Mouse (Mus musculus): ENCODE results near the gene Stk16. TPM values are rescaled to one million over a fixed set of nuclear protein-coding genes. Genes with fewer than 3 reads are reported as not detected.

The Stk16 gene
- polyA plus RNA-seq, 1 experiment from 2014 or later = 120 TPM

DNA sequence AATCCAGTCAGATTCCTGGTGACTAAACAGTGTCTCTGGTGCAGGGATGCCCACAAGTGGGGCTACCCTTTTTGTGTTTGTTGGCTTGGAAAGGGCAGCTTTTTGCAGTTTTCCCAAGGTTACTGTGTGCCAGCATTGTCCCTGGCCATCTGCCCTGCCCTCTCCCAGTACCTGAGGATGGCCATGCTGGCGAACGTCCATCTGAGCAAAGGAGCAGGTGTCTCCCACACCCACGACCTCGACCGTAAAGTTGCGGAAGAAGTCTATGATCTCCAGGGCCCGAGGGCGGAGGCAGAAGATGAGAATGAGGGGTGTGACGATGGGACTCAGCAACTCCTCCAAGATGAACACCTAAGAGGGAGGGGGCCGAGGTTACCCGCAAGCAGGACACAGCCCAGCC lies 25.1 kb upstream of the Stk16 start:
- peaks cover 12% of the 10 kb centered on the region for H3K4me1 ChIP-seq (ENCODE audit: control insufficient read depth, insufficient read depth, low read length)
- H3K27me3 ChIP-seq (replicated peaks; ENCODE audit: control insufficient read depth, insufficient read depth, low read length) = no peaks in the 10 kb centered on the region
- H3K4me3 ChIP-seq (ENCODE audit: low read length) = no peak overlapping the region
- WGBS = 95% methylated on average over 11 of the region's 11 CpGs
- no peak overlapping the region for H3K9ac ChIP-seq (ENCODE audit: low read depth, low read length)
- no peak overlapping the region for H3K27ac ChIP-seq (ENCODE audit: low read length)
- H3K9me3 ChIP-seq (ENCODE audit: control insufficient read depth, low read length) = 0 out of 2 replicates have a peak, but pooled peaks cover 3% of the 10 kb centered on the region
- H3K4me2 ChIP-seq (ENCODE audit: low read depth, low read length) = no peak overlapping the region
- H3K36me3 ChIP-seq (ENCODE audit: control insufficient read depth, insufficient read depth, low read length) = peaks cover 47% of the 10 kb centered on the region
- ATAC-seq = no peak

- Histone ChIP-seq H3K9ac (ENCODE audit: low read depth, low read length) (no peak overlapping the region), H3K9me3 (ENCODE audit: control insufficient read depth, low read length) (0 out of 2 replicates have a peak, but pooled peaks cover 3% of the 10 kb centered on the region), H3K27me3 (replicated peaks; ENCODE audit: control insufficient read depth, insufficient read depth, low read length) (no peaks in the 10 kb centered on the region), H3K4me1 (ENCODE audit: control insufficient read depth, insufficient read depth, low read length) (peaks cover 12% of the 10 kb centered on the region), H3K4me3 (ENCODE audit: low read length) (no peak overlapping the region), H3K36me3 (ENCODE audit: control insufficient read depth, insufficient read depth, low read length) (peaks cover 41% of the 10 kb centered on the region), H3K4me2 (ENCODE audit: low read depth, low read length) (no peak overlapping the region), H3K27ac (ENCODE audit: low read length) (no peak overlapping the region)
- ATAC-seq = no peak
These were observed 23.5 kb upstream of the Stk16 start for GRCm38 (mm10) chr1:75187126-75187525.

DNA sequence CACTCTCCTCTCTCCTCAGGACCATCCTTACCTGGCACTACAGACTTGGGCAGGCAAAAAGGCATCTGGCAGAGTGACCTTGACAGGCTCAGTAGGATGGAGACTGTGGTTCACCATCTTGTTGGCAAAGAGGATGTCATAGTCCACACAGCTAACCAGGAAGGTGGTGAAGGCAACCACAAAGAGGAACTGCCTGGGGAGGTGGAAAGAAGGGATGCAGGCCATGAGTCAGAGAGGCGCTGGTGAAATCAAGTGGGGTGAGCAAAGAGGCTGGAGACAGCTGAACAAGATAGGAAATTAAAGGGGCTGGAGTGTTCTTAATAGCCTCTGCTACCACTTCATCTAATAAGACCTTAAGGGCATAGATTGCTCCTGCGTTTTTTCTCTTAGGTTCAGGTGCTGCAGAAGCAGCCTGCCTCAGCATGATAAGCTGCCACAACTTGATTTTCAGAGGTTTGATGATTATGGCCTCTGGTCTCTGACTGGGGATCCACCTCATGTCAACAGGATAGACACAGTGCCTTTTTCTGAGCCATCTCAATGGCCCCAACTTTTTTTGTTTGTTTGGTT lies 22.6 kb upstream of the Stk16 start:
- Histone ChIP-seq H3K9me3 (ENCODE audit: control insufficient read depth, low read length) (no peaks in the 10 kb centered on the region), H3K36me3 (ENCODE audit: control insufficient read depth, insufficient read depth, low read length) (peaks cover 33% of the 10 kb centered on the region), H3K27me3 (replicated peaks; ENCODE audit: control insufficient read depth, insufficient read depth, low read length) (no peaks in the 10 kb centered on the region), H3K27ac (ENCODE audit: low read length) (no peak overlapping the region), H3K4me1 (ENCODE audit: control insufficient read depth, insufficient read depth, low read length) (peaks cover 13% of the 10 kb centered on the region), H3K4me3 (ENCODE audit: low read length) (no peak overlapping the region), H3K9ac (ENCODE audit: low read depth, low read length) (no peak overlapping the region), H3K4me2 (ENCODE audit: low read depth, low read length) (no peak overlapping the region)
- no peak for ATAC-seq
- 95% methylated on average over 2 of the region's 2 CpGs for WGBS

DNA sequence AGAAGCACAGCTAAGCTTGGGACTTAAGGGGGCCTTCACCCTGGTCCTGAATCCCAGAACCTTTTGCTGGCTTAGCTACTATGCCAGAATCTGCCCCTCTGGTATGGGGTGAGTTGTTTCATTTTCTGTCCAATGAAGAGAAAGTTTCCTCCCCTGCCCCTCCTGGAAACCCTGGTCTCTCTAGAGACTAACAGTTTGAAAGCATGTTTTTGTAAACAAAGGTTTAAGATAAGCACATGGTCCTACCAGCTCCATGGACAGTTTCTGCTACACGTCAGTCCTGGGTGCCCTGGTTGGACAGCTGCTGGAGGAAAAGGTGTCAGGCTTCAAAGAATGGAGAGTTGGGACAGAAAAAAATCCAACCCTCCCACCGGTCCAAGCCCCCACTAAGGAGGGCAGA lies 20.1 kb upstream of the Stk16 start:
- peaks cover 25% of the 10 kb centered on the region for H3K36me3 ChIP-seq (ENCODE audit: control insufficient read depth, insufficient read depth, low read length)
- H3K4me3 ChIP-seq (ENCODE audit: low read length) = peak overlapping the region; percentile 91
- H3K27ac ChIP-seq (ENCODE audit: low read length) = no peak overlapping the region
- WGBS = 44% methylated on average over 2 of the region's 2 CpGs
- peaks cover 17% of the 10 kb centered on the region for H3K4me1 ChIP-seq (ENCODE audit: control insufficient read depth, insufficient read depth, low read length)
- H3K4me2 ChIP-seq (ENCODE audit: low read depth, low read length) = peak overlapping the region; percentile 69
- no peaks in the 10 kb centered on the region for H3K9me3 ChIP-seq (ENCODE audit: control insufficient read depth, low read length)
- peak overlapping the region; percentile 93 for H3K9ac ChIP-seq (ENCODE audit: low read depth, low read length)
- ATAC-seq = no peak
- no peaks in the 10 kb centered on the region for H3K27me3 ChIP-seq (replicated peaks; ENCODE audit: control insufficient read depth, insufficient read depth, low read length)

DNA sequence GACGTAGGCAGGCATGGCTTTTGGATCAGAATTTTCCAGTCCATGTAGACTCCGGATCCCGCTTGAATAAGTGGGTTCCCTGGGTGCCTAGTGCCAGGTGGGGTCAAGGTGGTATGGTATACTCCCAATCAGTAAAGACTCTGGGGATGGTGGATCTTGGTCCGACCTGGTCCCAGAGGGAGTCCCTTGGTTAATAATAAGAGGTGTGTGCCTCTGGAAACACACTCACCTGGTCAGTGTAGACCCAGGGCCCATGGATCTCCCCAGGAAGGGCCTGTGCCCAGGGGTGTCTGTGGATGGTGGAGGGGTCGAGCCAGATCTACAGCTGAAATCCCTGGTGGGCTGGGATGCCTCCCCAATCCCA lies 19.4 kb upstream of the Stk16 start:
- Histone ChIP-seq H3K9me3 (ENCODE audit: control insufficient read depth, low read length) (no peaks in the 10 kb centered on the region), H3K4me1 (ENCODE audit: control insufficient read depth, insufficient read depth, low read length) (peaks cover 17% of the 10 kb centered on the region), H3K4me2 (ENCODE audit: low read depth, low read length) (peak overlapping the region; percentile 69), H3K9ac (ENCODE audit: low read depth, low read length) (peak overlapping the region; percentile 93), H3K4me3 (ENCODE audit: low read length) (peak overlapping the region; percentile 91), H3K36me3 (ENCODE audit: control insufficient read depth, insufficient read depth, low read length) (peaks cover 18% of the 10 kb centered on the region), H3K27me3 (replicated peaks; ENCODE audit: control insufficient read depth, insufficient read depth, low read length) (no peaks in the 10 kb centered on the region), H3K27ac (ENCODE audit: low read length) (peak overlapping the region; percentile 89)
- WGBS = 41% methylated on average over 5 of the region's 5 CpGs
- no peak for ATAC-seq

GRCm38 (mm10) chr1:75191622-75192402 lies 18.8 kb upstream of the Stk16 start, which contains the start of the genes Ankzf1 and Atg9a:
Gene Ankzf1 (plus strand): TSS chr1:75192151.
Gene Atg9a (minus strand): TSS chr1:75192196.
- peak; percentile 99 for ATAC-seq
- peaks cover 17% of the 10 kb centered on the region for H3K4me1 ChIP-seq (ENCODE audit: control insufficient read depth, insufficient read depth, low read length)
- H3K36me3 ChIP-seq (ENCODE audit: control insufficient read depth, insufficient read depth, low read length) = peaks cover 14% of the 10 kb centered on the region
- no peaks in the 10 kb centered on the region for H3K27me3 ChIP-seq (replicated peaks; ENCODE audit: control insufficient read depth, insufficient read depth, low read length)
- WGBS = under 1% methylated on average over 56 of the region's 56 CpGs
- peak within 1 kb of the TSS; percentile 93 for H3K9ac ChIP-seq (ENCODE audit: low read depth, low read length)
- H3K4me2 ChIP-seq (ENCODE audit: low read depth, low read length) = peak within 1 kb of the TSS; percentile 81
- H3K4me3 ChIP-seq (ENCODE audit: low read length) = peak within 1 kb of the TSS; percentile 91
- H3K27ac ChIP-seq (ENCODE audit: low read length) = peak within 1 kb of the TSS; percentile 98
- H3K9me3 ChIP-seq (ENCODE audit: control insufficient read depth, low read length) = no peaks in the 10 kb centered on the region

DNA sequence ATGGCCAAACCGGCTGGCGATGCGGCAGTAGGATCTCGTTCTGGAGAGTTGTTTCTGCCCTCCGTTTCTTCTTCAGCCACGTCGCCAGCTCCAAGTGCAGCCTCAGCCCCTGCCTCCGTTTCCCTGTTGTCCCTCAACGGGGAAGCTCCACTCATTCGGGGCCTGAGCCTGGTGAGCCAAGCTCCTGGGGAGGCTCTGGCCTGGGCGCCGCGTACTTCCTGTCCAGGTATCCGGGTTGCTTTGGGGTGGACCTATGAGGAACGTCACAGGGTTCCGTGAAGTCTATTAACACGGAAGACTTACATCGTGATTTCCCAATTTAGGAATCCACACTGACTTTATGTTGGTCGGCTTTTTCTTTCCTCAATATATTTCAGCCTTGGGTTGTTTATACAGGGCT lies 18.2 kb upstream of the Stk16 start:
- peak; percentile 66 for ATAC-seq
- under 1% methylated on average over 19 of the region's 19 CpGs for WGBS

GRCm38 (mm10) chr1:75201236-75201635 lies 9.4 kb upstream of the Stk16 start:
- H3K27me3 ChIP-seq (replicated peaks; ENCODE audit: control insufficient read depth, insufficient read depth, low read length) = no peaks in the 10 kb centered on the region
- H3K4me3 ChIP-seq (ENCODE audit: low read length) = no peak overlapping the region
- H3K4me2 ChIP-seq (ENCODE audit: low read depth, low read length) = no peak overlapping the region
- peaks cover 8% of the 10 kb centered on the region for H3K36me3 ChIP-seq (ENCODE audit: control insufficient read depth, insufficient read depth, low read length)
- 79% methylated on average over 1 of the region's 1 CpGs for WGBS
- no peak overlapping the region for H3K27ac ChIP-seq (ENCODE audit: low read length)
- no peak for ATAC-seq
- H3K9me3 ChIP-seq (ENCODE audit: control insufficient read depth, low read length) = no peaks in the 10 kb centered on the region
- no peaks in the 10 kb centered on the region for H3K4me1 ChIP-seq (ENCODE audit: control insufficient read depth, insufficient read depth, low read length)
- H3K9ac ChIP-seq (ENCODE audit: low read depth, low read length) = no peak overlapping the region

More for the DNA sequence above, 18.2 kb upstream of the Stk16 start:
- H3K4me3 ChIP-seq (ENCODE audit: low read length) = peak overlapping the region; percentile 91
- H3K4me1 ChIP-seq (ENCODE audit: control insufficient read depth, insufficient read depth, low read length) = peaks cover 17% of the 10 kb centered on the region
- peak overlapping the region; percentile 81 for H3K4me2 ChIP-seq (ENCODE audit: low read depth, low read length)
- peaks cover 8% of the 10 kb centered on the region for H3K36me3 ChIP-seq (ENCODE audit: control insufficient read depth, insufficient read depth, low read length)
- no peaks in the 10 kb centered on the region for H3K9me3 ChIP-seq (ENCODE audit: control insufficient read depth, low read length)
- H3K27me3 ChIP-seq (replicated peaks; ENCODE audit: control insufficient read depth, insufficient read depth, low read length) = no peaks in the 10 kb centered on the region
- H3K9ac ChIP-seq (ENCODE audit: low read depth, low read length) = peak overlapping the region; percentile 90
- peak overlapping the region; percentile 98 for H3K27ac ChIP-seq (ENCODE audit: low read length)

GRCm38 (mm10) chr1:75208967-75209678 lies 1.5 kb upstream of the Stk16 start:
- peak overlapping the region; percentile 54 for H3K4me3 ChIP-seq (ENCODE audit: low read length)
- peak overlapping the region; percentile 66 for H3K4me2 ChIP-seq (ENCODE audit: low read depth, low read length)
- no peak for ATAC-seq
- no peaks in the 10 kb centered on the region for H3K9me3 ChIP-seq (ENCODE audit: control insufficient read depth, low read length)
- H3K27ac ChIP-seq (ENCODE audit: low read length) = peak overlapping the region; percentile 48; the same call in 1 of the 2 replicates
- H3K9ac ChIP-seq (ENCODE audit: low read depth, low read length) = peak overlapping the region; percentile 73
- peaks cover 13% of the 10 kb centered on the region for H3K36me3 ChIP-seq (ENCODE audit: control insufficient read depth, insufficient read depth, low read length)
- H3K4me1 ChIP-seq (ENCODE audit: control insufficient read depth, insufficient read depth, low read length) = peaks cover 45% of the 10 kb centered on the region
- no peaks in the 10 kb centered on the region for H3K27me3 ChIP-seq (replicated peaks; ENCODE audit: control insufficient read depth, insufficient read depth, low read length)
- 11% methylated on average over 34 of the region's 34 CpGs for WGBS
